Mouse (Mus musculus): ENCODE data around the gene Btg2. TPM values are rescaled to one million over a fixed set of nuclear protein-coding genes. Genes with fewer than 3 reads are reported as not detected.

The Btg2 gene
- polyA plus RNA-seq, 1 experiment from 2014 or later: 30.4 TPM

DNA sequence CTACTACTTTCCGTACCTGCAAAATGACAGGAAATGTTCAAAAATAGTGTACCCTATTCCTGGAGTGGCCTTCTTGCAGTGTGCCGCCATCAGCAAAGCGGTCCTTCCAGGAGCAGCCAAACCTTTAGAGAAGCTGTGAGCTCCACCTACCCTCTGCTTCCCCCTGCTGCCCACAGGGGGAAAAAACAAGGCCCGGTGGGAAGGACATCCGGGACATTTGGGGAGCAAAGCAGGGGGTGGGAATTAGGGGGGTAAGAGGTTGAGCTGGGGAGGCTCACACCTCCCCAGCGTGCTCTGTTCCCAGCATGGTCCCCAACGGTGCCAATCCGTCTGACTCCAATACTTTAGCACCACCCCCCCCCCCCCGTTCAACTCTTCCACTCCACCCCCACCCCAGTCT lies 32.9 kb downstream of the Btg2 start:
- ATAC-seq (ENCODE audit: low FRiP score, low read depth): peak; percentile 77
- no peak overlapping the region for H3K27ac ChIP-seq (replicated peaks)
- H3K4me2 ChIP-seq: peak overlapping the region; percentile 56
- peaks cover 15% of the 10 kb centered on the region for H3K4me1 ChIP-seq (replicated peaks)
- H3K27me3 ChIP-seq: no peaks in the 10 kb centered on the region
- H3K36me3 ChIP-seq: no peaks in the 10 kb centered on the region
- H3K9ac ChIP-seq: no peak overlapping the region
- no peaks in the 10 kb centered on the region for H3K9me3 ChIP-seq
- 7% methylated on average over 9 of the region's 9 CpGs for WGBS
- H3K4me3 ChIP-seq: peak overlapping the region; percentile 20; the same call in 1 of the 2 replicates

- Histone ChIP-seq H3K4me3 (no peak overlapping the region), H3K36me3 (no peaks in the 10 kb centered on the region), H3K9ac (no peak overlapping the region), H3K27ac (replicated peaks) (no peak overlapping the region), H3K27me3 (no peaks in the 10 kb centered on the region), H3K9me3 (no peaks in the 10 kb centered on the region), H3K4me2 (no peak overlapping the region), H3K4me1 (replicated peaks) (peaks cover 15% of the 10 kb centered on the region)
- 91% methylated on average over 6 of the region's 6 CpGs for whole genome bisulfite sequencing
- ATAC-seq (ENCODE audit: low FRiP score, low read depth): no peak
Measured at GRCm38 (mm10) chr1:134044805-134045204, 34.1 kb downstream of the Btg2 start.

- no peak for ATAC-seq (ENCODE audit: low FRiP score, low read depth)
- no peaks in the 10 kb centered on the region for H3K27me3 ChIP-seq
- H3K9me3 ChIP-seq: no peaks in the 10 kb centered on the region
- H3K4me3 ChIP-seq: no peak overlapping the region
- H3K9ac ChIP-seq: no peak overlapping the region
- peaks cover 15% of the 10 kb centered on the region for H3K4me1 ChIP-seq (replicated peaks)
- H3K36me3 ChIP-seq: no peaks in the 10 kb centered on the region
- H3K27ac ChIP-seq (replicated peaks): no peak overlapping the region
- no peak overlapping the region for H3K4me2 ChIP-seq
- 19% methylated on average over 1 of the region's 1 CpGs for WGBS
Measured at GRCm38 (mm10) chr1:134042341-134042740, 36.6 kb downstream of the Btg2 start.

GRCm38 (mm10) chr1:134041900-134042299 lies 37.0 kb downstream of the Btg2 start:
- H3K9ac ChIP-seq: no peak overlapping the region
- no peak overlapping the region for H3K27ac ChIP-seq (replicated peaks)
- no peak overlapping the region for H3K4me3 ChIP-seq
- no peak for ATAC-seq (ENCODE audit: low FRiP score, low read depth)
- no peaks in the 10 kb centered on the region for H3K36me3 ChIP-seq
- 51% methylated on average over 2 of the region's 2 CpGs for WGBS
- peaks cover 15% of the 10 kb centered on the region for H3K4me1 ChIP-seq (replicated peaks)
- no peaks in the 10 kb centered on the region for H3K27me3 ChIP-seq
- no peaks in the 10 kb centered on the region for H3K9me3 ChIP-seq
- H3K4me2 ChIP-seq: no peak overlapping the region

DNA sequence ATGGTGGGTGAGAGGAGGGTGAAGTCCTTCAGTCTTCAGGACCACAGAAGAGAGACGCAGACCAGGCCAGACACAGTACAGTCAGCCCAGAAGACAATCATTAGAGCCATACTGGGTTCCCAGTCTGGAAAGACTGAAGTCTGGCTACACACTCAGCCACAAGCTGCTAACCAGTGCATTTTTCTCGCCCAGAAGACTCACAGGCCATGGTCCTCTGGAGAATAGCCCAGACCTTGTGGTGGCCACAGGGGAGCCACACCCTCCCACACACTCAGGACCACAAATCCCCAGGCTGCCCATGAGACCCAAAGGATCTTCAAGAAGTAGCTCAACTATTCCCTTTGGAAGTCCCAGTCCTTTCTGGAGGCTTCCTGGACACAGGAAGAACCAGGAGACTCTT lies 39.6 kb downstream of the Btg2 start:
- Histone ChIP-seq H3K4me1 (replicated peaks) (peaks cover 5% of the 10 kb centered on the region; the same call in 1 of the 2 replicates), H3K9ac (no peak overlapping the region), H3K36me3 (no peaks in the 10 kb centered on the region), H3K27ac (replicated peaks) (no peak overlapping the region), H3K9me3 (no peaks in the 10 kb centered on the region), H3K4me2 (no peak overlapping the region), H3K4me3 (no peak overlapping the region), H3K27me3 (no peaks in the 10 kb centered on the region)
- no peak for ATAC-seq (ENCODE audit: low FRiP score, low read depth)
- 85% methylated on average over 2 of the region's 2 CpGs for WGBS

DNA sequence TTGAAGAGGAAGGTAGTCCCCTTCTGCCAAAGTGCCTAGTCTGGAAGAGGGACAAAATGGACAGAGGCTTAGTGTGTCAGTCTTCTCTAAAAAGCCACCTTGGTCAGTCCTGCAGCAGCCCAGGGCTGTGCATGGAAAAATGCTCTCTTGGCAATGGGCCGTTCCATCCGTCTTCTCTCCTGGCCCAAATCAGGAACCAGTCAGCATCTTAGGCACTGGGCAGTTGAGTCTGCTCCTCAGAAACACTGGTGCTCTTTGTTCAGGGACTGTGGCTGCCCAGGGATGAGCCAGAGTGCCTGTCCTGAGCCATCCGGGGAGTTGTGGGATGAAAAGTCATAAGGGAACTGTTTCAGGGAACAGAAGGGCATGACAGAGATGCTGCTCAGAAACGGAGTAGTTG lies 40.6 kb downstream of the Btg2 start:
- Histone ChIP-seq H3K27me3 (no peaks in the 10 kb centered on the region), H3K9me3 (no peaks in the 10 kb centered on the region), H3K9ac (no peak overlapping the region), H3K4me2 (no peak overlapping the region), H3K27ac (replicated peaks) (no peak overlapping the region), H3K36me3 (no peaks in the 10 kb centered on the region), H3K4me3 (no peak overlapping the region), H3K4me1 (replicated peaks) (peaks cover 5% of the 10 kb centered on the region; the same call in 1 of the 2 replicates)
- WGBS: 82% methylated on average over 4 of the region's 4 CpGs
- no peak for ATAC-seq (ENCODE audit: low FRiP score, low read depth)

DNA sequence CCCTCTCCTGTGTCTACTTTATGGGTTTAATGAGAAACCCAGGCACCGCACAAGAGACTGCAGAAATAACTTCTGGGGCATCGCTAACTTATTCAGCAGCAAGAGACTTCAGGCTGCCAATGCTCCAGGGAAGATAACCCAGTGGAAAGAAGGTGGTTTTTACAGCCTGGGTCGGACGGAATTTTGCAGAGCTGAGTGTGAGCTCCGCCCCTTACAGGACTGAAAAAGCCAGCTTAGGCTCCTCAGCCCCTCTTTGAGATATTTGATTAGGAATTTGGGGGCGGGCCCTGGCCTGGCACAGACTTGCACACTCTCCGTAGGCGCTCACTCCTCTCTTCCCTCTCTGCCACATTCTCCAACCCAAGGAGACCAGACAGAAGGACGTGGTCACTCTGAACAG lies 41.7 kb downstream of the Btg2 start, which contains the start of gene Fmod:
Fmod (plus strand) TSS at position 83 of the 400 bp plus-strand sequence.
- Histone ChIP-seq H3K4me1 (replicated peaks) (0 out of 2 replicates have a peak, but pooled peaks cover 3% of the 10 kb centered on the region), H3K9me3 (no peaks in the 10 kb centered on the region), H3K9ac (no peak within 1 kb of the TSS), H3K27me3 (no peaks in the 10 kb centered on the region), H3K4me3 (no peak within 1 kb of the TSS), H3K27ac (replicated peaks) (no peak within 1 kb of the TSS), H3K4me2 (no peak within 1 kb of the TSS), H3K36me3 (no peaks in the 10 kb centered on the region)
- no peak for ATAC-seq (ENCODE audit: low FRiP score, low read depth)
- 52% methylated on average over 9 of the region's 9 CpGs for WGBS

DNA sequence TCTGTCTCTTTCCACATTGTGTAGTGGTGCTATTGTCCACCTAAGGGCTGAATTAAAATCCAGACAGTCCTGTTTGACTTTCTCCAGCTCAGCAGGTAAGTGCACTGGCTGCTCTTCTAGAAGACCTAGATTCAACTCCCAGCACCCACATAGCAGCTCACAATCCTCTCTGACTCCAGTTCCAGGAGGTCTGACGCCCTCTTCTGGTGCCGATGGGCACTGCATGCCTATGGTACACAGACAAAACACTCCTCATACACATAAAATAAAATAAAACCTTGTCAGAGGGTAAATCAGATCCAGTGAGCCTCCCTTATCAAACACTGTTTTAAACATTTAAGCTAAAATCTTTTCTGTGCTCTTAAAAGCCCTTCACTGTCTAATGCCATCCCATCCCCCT lies 42.4 kb downstream of the Btg2 start:
- Histone ChIP-seq H3K36me3 (no peaks in the 10 kb centered on the region), H3K4me2 (no peak overlapping the region), H3K9ac (no peak overlapping the region), H3K4me3 (no peak overlapping the region), H3K27ac (replicated peaks) (no peak overlapping the region), H3K9me3 (no peaks in the 10 kb centered on the region), H3K4me1 (replicated peaks) (no peaks in the 10 kb centered on the region), H3K27me3 (no peaks in the 10 kb centered on the region)
- 76% methylated on average over 2 of the region's 2 CpGs for WGBS
- ATAC-seq (ENCODE audit: low FRiP score, low read depth): no peak

DNA sequence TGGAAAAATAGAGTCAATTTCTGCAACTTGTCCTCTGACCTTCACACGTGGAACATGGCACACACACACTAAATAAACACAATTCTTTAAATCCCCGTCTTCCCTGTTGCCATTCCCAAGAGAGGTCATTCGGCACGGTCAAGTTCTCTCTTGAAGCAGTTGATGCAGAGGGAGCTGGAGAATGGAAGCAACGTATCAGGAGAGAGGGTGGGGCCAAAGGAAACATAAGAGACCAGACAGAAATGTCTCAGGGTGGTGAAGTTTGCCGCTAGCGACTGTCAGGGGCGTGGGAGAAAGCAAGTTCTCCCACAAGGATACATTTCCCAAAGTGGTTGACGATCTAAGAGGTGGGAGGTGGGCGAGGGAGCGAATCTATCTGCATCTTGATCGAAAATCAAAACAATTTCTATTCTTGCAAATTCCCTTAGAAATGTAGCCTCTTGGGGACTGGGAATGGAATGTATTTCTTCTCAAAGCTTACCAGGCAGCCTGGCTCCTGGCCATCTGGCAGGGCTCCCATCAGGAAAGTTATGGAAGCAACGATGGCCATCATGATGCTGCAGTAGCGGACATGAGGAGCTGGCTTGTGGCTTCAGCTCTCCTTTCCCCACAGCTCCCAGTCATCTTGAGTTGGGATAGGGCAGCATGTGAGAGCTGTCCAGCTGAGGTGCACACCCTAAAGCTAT lies 50.6 kb downstream of the Btg2 start:
- Histone ChIP-seq H3K4me2 (no peak overlapping the region), H3K9ac (no peak overlapping the region), H3K36me3 (no peaks in the 10 kb centered on the region), H3K9me3 (no peaks in the 10 kb centered on the region), H3K4me3 (no peak overlapping the region), H3K4me1 (replicated peaks) (no peaks in the 10 kb centered on the region), H3K27ac (replicated peaks) (no peak overlapping the region), H3K27me3 (no peaks in the 10 kb centered on the region)
- WGBS: 79% methylated on average over 14 of the region's 14 CpGs
- ATAC-seq (ENCODE audit: low FRiP score, low read depth): no peak

- ATAC-seq (ENCODE audit: low FRiP score, low read depth): no peak
- 86% methylated on average over 9 of the region's 9 CpGs for WGBS
Measured at GRCm38 (mm10) chr1:134026741-134027140, 52.2 kb downstream of the Btg2 start.

DNA sequence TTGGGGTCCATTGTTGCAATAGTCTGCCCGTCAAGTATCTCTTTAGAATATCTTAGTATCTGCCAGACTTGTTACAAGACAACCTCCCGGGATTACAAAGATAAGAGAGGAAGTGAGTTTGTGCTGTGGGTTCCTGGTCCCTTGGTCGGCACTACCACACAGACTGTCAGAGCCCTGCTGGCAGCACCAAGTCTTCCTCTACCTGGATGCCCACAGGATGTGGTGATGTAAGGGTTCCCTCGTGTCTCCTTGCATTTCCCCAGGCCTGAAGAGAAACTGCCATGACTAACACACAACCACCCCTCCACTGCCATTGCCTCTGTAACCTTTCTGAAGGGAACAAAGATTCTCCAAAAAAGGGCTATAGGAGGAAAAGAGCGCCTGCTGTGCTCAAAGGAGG lies 52.9 kb downstream of the Btg2 start:
- no peak overlapping the region for H3K4me3 ChIP-seq
- no peak overlapping the region for H3K4me2 ChIP-seq
- no peaks in the 10 kb centered on the region for H3K9me3 ChIP-seq
- no peaks in the 10 kb centered on the region for H3K36me3 ChIP-seq
- ATAC-seq (ENCODE audit: low FRiP score, low read depth): no peak
- H3K27ac ChIP-seq (replicated peaks): no peak overlapping the region
- no peaks in the 10 kb centered on the region for H3K27me3 ChIP-seq
- H3K4me1 ChIP-seq (replicated peaks): no peaks in the 10 kb centered on the region
- H3K9ac ChIP-seq: no peak overlapping the region
- 72% methylated on average over 5 of the region's 5 CpGs for WGBS

More at GRCm38 (mm10) chr1:134026741-134027140, 52.2 kb downstream of the Btg2 start:
- Histone ChIP-seq H3K9me3 (no peaks in the 10 kb centered on the region), H3K4me3 (no peak overlapping the region), H3K9ac (no peak overlapping the region), H3K36me3 (no peaks in the 10 kb centered on the region), H3K27ac (replicated peaks) (no peak overlapping the region), H3K4me1 (replicated peaks) (no peaks in the 10 kb centered on the region), H3K27me3 (no peaks in the 10 kb centered on the region), H3K4me2 (no peak overlapping the region)

Data from hindbrain, embryonic 15.5 days (tissue).